Mouse (Mus musculus) limb, embryonic 14.5 days (tissue): Measurements from ENCODE around the gene Mst1r. TPM values are rescaled to one million over a fixed set of nuclear protein-coding genes. Genes with fewer than 3 reads are reported as not detected.

ENCODE experiments used
- ATAC-seq: fragments of 200-750 bp; cut with Nextera tagmentation; 2 replicates; pipeline ENCODE4 v1.8.0; 2017; ENCODE audit warnings: low read depth, moderate number of reproducible peaks, moderate TSS enrichment; ENCODE audit not compliant: low FRiP score
- DNase-seq: peaks from one replicate; pipeline ENCODE4 v3.0.0-alpha.2; 2015; ENCODE audit warnings: low spot score
- H3K27ac ChIP-seq: fragments of 300-500 bp; sonication (generic); replicated peaks from 2 replicates; pipeline ENCODE4 v1.5.1; 2014; ENCODE audit warnings: low read depth, mild to moderate bottlenecking, low read length, moderate library complexity, mixed read lengths
- H3K27me3 ChIP-seq: fragments of 300-500 bp; sonication (generic); 2 replicates; pipeline ENCODE4 v1.6.1; 2014; ENCODE audit warnings: low read length, mixed read lengths; ENCODE audit not compliant: control insufficient read depth, insufficient read depth
- H3K36me3 ChIP-seq: fragments of 300-500 bp; sonication (generic); 2 replicates; pipeline ENCODE4 v1.6.1; 2014; ENCODE audit warnings: mild to moderate bottlenecking, low read length, moderate library complexity, mixed read lengths; ENCODE audit not compliant: control insufficient read depth, insufficient read depth
- H3K4me1 ChIP-seq: fragments of 300-500 bp; sonication (generic); 2 replicates; pipeline ENCODE4 v1.6.1; 2014; ENCODE audit warnings: antibody characterized with exemption, low read length, mixed read lengths; ENCODE audit not compliant: control insufficient read depth, insufficient read depth
- H3K4me2 ChIP-seq: fragments of 300-500 bp; sonication (generic); replicated peaks from 2 replicates; pipeline ENCODE4 v1.6.1; 2014; ENCODE audit warnings: low read depth, mild to moderate bottlenecking, low read length, moderate library complexity; ENCODE audit not compliant: severe bottlenecking
- H3K4me3 ChIP-seq: fragments of 300-500 bp; sonication (generic); replicated peaks from 2 replicates; pipeline ENCODE4 v1.5.1; 2014; ENCODE audit warnings: low read length
- H3K9ac ChIP-seq: fragments of 300-500 bp; sonication (generic); 2 replicates; pipeline ENCODE4 v1.6.1; 2014; ENCODE audit warnings: mild to moderate bottlenecking, low read depth, low read length, moderate library complexity; ENCODE audit not compliant: severe bottlenecking
- H3K9me3 ChIP-seq: fragments of 300-500 bp; sonication (generic); 2 replicates; pipeline ENCODE4 v1.6.1; 2016; ENCODE audit warnings: low read length; ENCODE audit not compliant: control insufficient read depth
- POLR2A ChIP-seq: fragments of 200-500 bp; IDR thresholded peaks from 2 replicates; pipeline ENCODE4 v1.8.0; 2012; ENCODE audit warnings: inconsistent platforms, mild to moderate bottlenecking, moderate library complexity, borderline replicate concordance; ENCODE audit not compliant: insufficient read depth, insufficient read length; ENCODE audit errors: extremely low read depth
- WGBS: fragments of 180-500 bp; shearing (Covaris S2); extraction: QIAGEN DNeasy Blood & Tissue Kit; methylation state at CpG from one replicate; pipeline ENCODE4 v1.1.7; 2014; 5-methylcytosine and 5-hydroxymethylcytosine counted together
- polyA plus RNA-seq, 2 experiments: library from polyadenylated mRNA; depleted of rRNA in 1 of 2; stranded (reverse) in 1 of 2; unstranded in 1 of 2; fragments of >200 nt; fragmentation: Nextera tagmentation in 1 of 2; extraction: Ambion mirVana in 1 of 2; gene quantifications; 2 replicates each; pipeline versions ENCODE4 v1.2.1 to v1.2.3; 2012 to 2014

The Mst1r gene
- polyA plus RNA-seq, 2 experiments = 1.4 to 14.1 TPM

DNA sequence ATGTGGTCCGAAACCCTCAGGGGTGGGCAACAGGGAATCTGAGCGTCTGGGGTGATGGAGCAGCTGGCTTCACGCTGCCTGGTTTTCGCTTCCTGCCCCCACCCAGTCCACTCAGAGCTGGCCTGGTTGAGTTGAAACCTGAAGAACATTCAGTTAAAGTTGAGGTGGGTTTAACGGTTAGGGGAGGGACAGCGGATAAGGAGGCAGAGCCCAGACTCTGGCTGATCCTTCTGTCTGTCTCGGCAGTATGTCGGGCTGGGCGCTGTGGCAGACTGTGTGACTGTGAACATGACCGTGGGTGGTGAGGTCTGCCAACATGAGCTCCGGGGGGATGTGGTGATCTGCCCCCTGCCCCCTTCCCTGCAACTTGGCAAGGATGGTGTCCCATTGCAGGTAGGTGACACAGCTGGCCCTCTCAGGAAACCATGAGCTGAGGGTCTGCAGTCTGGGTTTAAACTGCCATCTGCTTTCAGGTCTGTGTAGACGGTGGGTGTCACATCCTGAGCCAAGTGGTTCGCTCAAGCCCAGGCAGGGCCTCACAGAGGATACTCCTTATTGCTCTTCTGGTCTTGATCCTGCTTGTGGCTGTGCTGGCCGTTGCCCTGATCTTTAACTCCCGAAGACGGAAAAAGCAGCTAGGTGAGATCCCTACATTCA lies 8.2 kb downstream of the Mst1r start:
- DNase-seq (no peak), ATAC-seq (no peak)
- Histone ChIP-seq H3K4me1 (peaks cover 5% of the 10 kb centered on the region; the same call in 1 of the 2 replicates), H3K36me3 (0 out of 2 replicates have a peak, but pooled peaks cover 4% of the 10 kb centered on the region), H3K9ac (no peak overlapping the region), H3K4me2 (no peak overlapping the region), H3K9me3 (no peaks in the 10 kb centered on the region), H3K27me3 (no peaks in the 10 kb centered on the region), H3K27ac (no peak overlapping the region), H3K4me3 (no peak overlapping the region)
- 64% methylated on average over 16 of the region's 16 CpGs for WGBS
- TF ChIP-seq POLR2A = no peak

DNA sequence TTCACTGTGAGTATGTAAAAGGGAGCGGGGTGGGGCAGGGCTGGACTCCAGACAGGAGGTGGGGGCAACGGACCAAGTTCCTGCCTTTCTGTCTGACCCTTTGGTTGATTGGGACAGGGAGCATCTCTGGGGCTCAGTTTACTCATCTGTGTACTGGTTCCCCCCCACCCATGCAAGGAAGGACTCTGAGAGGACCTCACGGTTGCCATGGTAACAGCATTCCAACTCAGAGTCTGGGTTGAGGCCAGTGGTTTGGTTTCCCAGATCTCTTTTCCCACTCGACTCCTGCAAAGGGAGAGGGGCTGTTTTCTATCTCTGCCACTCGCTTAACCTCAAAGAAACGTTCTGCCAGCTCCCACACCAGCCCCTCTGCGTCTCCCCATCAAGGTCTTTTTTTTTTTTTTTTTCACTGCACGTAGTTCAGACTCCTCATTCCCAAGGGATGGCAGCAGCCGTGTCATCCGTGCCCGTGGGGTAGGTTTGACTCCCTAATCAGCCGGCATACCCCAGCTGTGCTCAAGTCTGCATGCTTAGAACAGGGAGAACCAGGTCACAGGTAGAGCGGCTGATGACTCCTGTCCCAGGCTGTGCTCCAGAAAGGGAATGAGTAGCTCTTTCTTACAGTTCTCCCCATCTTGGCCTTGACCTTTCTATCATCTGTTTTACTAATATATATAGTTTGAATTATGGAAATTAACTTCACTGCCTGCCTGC lies 11.4 kb downstream of the Mst1r start:
- no peak for TF ChIP-seq POLR2A
- DNase-seq = peak; percentile 60
- peak; percentile 47; the same call in 1 of the 2 replicates for ATAC-seq
- Histone ChIP-seq H3K4me2 (no peak overlapping the region; the same call in 1 of the 2 replicates), H3K36me3 (0 out of 2 replicates have a peak, but pooled peaks cover 4% of the 10 kb centered on the region), H3K4me1 (0 out of 2 replicates have a peak, but pooled peaks cover 5% of the 10 kb centered on the region), H3K9me3 (no peaks in the 10 kb centered on the region), H3K9ac (peak overlapping the region; percentile 29; the same call in 1 of the 2 replicates), H3K4me3 (no peak overlapping the region), H3K27me3 (no peaks in the 10 kb centered on the region), H3K27ac (no peak overlapping the region)
- 33% methylated on average over 13 of the region's 13 CpGs for WGBS

- DNase-seq (no peak), ATAC-seq (no peak)
- no peaks in the 10 kb centered on the region for H3K27me3 ChIP-seq
- no peak overlapping the region for H3K4me3 ChIP-seq
- H3K9me3 ChIP-seq = no peaks in the 10 kb centered on the region
- no peak overlapping the region for H3K4me2 ChIP-seq
- 0 out of 2 replicates have a peak, but pooled peaks cover 4% of the 10 kb centered on the region for H3K36me3 ChIP-seq
- 0 out of 2 replicates have a peak, but pooled peaks cover 8% of the 10 kb centered on the region for H3K4me1 ChIP-seq
- H3K27ac ChIP-seq = no peak overlapping the region
- no peak for TF ChIP-seq POLR2A
- WGBS = 75% methylated on average over 6 of the region's 6 CpGs
- no peak overlapping the region for H3K9ac ChIP-seq
Observed at GRCm38 (mm10) chr9:107918884-107919283, 12.2 kb downstream of the Mst1r start.

DNA sequence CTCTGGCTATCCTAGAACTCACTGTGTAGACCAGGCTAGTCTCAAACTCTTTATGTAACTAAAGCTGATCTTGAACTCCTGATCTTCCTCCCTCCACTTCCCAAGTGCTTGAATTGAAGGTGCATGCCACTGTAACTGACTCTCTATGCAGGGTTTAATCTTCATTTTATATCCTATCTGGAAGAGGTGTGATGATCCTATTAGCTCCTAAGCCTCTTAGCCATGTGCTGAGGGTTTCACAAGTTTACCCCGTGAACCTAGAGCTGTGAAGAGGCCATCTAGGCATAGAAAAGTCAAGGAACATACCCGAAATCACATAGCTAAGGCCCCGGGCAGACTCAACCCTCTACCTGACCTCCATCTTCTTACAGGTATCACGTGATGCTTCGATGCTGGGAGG lies 12.8 kb downstream of the Mst1r start:
- H3K27me3 ChIP-seq = no peaks in the 10 kb centered on the region
- 0 out of 2 replicates have a peak, but pooled peaks cover 9% of the 10 kb centered on the region for H3K4me1 ChIP-seq
- ATAC-seq (no peak), DNase-seq (no peak)
- H3K4me3 ChIP-seq = no peak overlapping the region
- H3K9me3 ChIP-seq = no peaks in the 10 kb centered on the region
- WGBS = 90% methylated on average over 5 of the region's 5 CpGs
- no peak for TF ChIP-seq POLR2A
- no peak overlapping the region for H3K27ac ChIP-seq
- 0 out of 2 replicates have a peak, but pooled peaks cover under 1% of the 10 kb centered on the region for H3K36me3 ChIP-seq
- H3K4me2 ChIP-seq = no peak overlapping the region
- H3K9ac ChIP-seq = no peak overlapping the region

GRCm38 (mm10) chr9:107923021-107923420 lies 16.3 kb downstream of the Mst1r start:
- H3K4me2 ChIP-seq = no peak overlapping the region
- DNase-seq (no peak), ATAC-seq (no peak)
- 0 out of 2 replicates have a peak, but pooled peaks cover 9% of the 10 kb centered on the region for H3K4me1 ChIP-seq
- H3K36me3 ChIP-seq = no peaks in the 10 kb centered on the region
- no peak overlapping the region for H3K27ac ChIP-seq
- H3K9me3 ChIP-seq = no peaks in the 10 kb centered on the region
- 32% methylated on average over 7 of the region's 7 CpGs for WGBS
- TF ChIP-seq POLR2A = no peak
- no peak overlapping the region for H3K4me3 ChIP-seq
- H3K27me3 ChIP-seq = no peaks in the 10 kb centered on the region
- H3K9ac ChIP-seq = no peak overlapping the region
